Mouse (Mus musculus) kidney, postnatal 10 days (tissue): ENCODE measurements around the gene Sbno2.
A peak's percentile ranks its signal among the peaks of the same experiment; 100 is the strongest.

ENCODE experiments used
- DNase-seq: peaks from one replicate; pipeline ENCODE4 v3.0.0; 2021; ENCODE audit warnings: mixed read lengths

Sbno2 gene

DNA sequence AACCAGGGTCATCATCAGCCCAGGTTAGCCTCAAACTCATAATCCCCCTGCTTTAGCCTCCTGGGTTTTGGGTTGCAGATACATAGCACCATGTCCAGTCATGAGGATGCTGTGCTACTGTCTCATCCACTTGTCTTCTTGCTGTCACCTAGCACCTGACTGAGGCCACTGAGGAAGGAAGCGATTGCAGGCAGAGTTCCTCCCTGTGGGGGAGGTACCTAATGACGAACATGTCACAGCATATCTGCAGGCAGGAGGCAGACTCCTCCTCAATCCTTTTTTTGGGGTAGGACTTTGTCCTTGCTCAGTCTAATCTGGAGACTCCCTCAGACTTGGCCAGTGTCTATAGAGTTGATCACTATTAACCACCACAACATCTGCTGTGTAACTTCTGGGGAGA, 16.3 kb upstream of the Sbno2 start:
- DNase-seq = no peak

DNA sequence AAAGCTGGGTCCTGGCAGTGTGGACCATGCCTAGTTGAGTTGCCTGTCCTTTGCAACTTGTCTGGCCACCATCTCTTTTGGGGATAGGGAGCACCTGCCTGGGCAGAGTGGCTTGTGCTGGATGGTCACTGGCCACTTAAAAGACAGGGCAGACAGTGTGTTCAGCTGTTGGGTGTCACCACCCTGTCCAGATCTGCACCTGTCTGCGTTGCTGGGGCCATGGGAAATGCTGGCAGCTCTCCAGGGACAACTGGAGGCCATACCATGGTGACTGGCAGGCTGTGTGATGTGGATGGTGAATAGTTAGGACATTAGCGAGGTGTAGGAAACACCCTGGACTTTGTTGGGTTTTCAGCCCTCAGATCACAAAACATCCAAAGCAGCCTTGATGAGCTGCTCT, 14.8 kb upstream of the Sbno2 start:
- DNase-seq = no peak

DNA sequence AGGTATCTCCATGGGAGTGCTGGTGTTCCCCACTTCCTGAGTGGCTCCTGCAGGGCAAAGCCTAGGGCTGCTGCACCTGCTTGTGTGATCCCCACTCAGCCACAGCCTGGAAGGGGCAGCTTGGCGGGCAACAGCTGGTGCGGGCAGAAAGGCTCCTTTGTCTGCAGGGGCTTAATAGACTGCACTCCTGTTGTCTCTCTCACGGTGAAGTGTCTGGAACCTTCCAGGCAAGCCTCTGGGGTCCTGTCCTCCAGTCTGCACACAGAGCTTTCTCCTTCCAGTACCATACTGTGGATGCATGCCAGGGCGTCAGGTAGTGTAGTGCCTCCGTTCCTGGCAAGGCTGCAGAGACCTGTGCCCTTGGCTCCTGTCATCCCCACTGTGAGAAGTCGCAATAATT, 13.2 kb upstream of the Sbno2 start:
- no peak for DNase-seq

DNA sequence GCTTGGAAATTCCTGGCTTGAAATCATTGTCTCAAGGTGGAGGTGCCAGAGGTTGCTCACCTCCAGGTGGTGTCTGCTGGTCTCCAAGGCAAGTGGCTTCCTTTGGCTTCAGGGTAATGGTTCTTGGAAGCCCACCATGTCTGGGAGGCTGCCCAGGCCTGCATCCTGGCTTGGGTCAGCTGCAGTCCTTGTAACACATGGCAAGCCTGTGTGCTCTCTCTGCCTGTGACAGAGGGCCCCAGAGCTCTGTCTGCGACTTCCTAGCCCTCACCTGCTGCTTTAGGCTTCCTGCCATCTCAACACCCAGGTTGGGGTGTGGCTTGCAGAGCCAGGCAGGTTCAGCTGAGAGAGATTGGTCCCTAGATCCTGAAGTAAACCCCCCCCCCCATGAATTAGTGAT, 12.4 kb upstream of the Sbno2 start:
- DNase-seq = no peak

DNA sequence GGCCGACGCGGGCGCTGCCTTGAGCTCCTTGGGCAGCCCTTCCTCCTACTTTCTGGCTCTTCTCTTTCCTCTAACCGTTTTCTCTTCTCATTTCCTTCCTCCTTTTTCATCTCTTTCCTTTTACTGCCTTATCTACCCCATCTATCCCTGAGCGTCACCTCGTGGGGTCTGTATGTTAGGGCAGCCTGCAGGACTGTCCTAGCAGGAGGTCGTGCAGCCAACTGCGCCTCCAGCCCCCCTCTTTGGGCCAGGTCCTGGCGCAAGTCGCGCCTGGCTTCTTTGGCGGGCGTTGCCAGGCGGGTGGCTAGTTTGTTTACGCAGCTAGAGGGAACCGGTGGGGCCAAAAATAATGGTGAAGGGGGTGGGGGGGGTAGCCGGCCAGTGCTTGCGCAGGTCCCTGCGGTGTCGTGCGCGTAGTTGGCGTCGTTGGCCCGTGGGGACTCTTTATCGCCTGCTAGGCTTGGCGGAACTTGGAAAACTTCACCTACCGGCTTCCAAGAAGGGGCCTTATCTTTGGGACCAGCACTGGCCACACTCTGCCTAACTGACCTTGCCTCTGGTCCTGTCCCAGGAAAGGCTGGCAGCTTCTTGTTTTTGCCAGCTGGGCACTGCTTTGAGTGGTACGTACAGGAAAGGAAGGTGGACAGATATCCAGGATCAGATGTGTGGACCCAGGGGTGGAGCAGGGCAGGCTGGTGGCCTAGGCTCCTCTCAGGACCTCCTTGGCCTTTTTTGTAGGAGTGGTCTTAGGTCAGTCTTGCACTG, 11.7 kb upstream of the Sbno2 start:
- DNase-seq = peak; percentile 63

DNA sequence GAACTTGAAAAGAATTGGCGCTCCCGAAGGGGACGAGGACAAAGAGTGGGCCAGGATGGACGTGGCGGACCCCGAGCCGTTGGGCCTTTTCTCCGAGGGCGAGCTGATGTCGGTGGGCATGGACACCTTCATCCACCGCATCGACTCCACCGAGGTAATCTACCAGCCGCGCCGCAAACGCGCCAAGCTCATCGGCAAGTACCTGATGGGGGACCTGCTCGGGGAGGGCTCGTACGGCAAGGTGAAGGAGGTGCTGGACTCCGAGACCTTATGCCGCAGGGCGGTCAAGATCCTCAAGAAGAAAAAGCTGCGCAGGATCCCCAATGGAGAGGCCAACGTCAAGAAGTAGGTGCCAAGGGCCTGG, 11.2 kb upstream of the Sbno2 start:
- DNase-seq = peak; percentile 50

DNA sequence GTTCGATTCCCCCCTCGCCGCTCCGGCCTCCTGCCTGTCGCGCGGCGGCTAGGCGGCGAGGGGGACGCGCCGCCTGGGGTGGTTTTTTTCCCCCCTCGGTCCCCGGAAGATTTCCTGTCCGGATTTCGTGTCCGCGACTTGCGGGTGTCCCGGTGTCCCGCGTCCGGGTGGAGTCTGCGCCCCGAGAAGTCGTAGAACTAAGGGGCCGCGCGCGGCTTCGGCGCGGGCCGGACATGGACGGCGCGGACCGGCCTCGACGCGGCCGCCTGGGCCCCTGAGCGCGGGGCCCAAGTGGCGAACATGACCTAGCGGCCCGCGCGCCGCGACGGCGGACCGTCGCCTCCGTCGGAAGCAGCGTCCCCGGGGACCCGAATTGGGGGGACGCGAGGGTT, 10.6 kb upstream of the Sbno2 start:
- DNase-seq = no peak

DNA sequence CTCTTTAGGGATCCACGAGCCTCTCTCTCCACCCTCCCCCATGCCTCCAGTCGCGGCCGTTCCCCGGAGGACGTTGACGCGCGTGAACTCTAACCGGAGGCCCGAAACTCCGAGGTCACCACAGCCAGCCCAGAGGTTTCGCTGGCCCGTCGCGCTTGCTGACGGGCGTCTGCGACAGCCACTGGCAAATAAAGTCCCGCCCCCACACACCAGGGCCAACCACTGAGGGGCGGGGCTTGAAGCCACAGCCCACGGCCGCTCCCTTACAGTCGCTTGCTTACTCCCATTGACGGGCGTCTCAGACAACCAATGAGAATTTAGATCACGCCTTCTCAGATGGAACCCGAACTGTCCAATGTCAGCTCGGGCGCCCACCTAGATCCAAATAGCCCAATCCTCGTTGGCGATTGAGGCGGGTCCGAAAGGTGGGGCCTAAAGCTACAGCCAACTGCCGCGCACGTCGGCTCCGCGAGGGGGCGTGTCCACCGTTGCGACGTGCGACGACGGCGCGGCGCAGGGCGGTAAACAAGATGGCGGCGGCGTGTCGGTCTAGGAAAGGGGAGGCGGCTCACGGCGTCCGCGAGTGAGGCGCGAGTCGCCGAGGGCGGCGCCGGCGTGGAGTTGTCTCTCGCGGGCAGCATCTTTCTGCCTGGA, 10.0 kb upstream of the Sbno2 start, which contains the start of gene Stk11:
TSS of gene Stk11 (plus strand) at position 514 of the 654 bp plus-strand sequence.
- peak; percentile 100 for DNase-seq

DNA sequence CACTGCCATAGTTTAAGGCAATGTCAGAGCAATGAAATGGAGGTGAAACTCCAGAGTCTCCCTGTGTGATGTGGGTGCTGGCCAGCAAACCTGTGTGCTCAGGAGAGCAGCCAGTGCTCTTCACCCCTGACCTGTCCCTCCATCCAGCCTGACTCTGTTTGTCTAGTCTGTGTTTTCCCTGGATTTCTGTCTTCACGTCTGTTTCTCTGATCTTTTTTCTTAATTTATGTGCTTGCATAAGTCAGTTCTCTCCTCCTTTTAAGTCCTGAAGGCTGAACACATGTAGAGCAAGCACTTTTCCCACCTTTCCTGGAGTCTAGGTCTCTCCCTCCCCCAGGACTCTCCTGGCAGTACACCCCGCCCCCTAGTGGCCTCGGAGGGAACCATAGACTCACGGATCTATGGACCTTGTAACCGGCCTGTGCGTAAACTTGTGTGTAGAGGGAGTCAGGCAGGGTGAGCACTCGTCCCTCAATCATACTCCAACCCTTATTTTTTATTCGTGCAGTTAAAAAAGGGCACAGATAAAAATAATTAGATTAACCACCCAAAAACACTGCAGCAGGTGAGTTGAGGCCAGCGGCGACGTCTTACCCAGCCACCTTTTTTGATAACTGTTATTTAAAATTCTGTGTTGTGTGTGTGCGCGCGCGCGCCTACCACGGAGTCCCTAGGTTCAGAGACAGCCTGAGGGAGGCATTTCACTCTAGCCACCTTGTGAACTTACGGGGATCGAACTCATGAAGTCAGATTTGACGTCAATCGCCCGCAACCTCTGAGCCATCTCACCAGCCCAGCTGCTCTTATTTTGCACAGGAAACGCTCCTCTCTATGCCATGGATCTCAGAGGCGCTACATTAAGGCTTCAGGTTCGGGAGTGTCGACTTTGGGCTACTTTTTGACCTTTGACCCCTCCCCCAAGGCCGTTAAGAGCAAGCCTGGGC, 9.2 kb upstream of the Sbno2 start:
- peak; percentile 97 for DNase-seq

DNA sequence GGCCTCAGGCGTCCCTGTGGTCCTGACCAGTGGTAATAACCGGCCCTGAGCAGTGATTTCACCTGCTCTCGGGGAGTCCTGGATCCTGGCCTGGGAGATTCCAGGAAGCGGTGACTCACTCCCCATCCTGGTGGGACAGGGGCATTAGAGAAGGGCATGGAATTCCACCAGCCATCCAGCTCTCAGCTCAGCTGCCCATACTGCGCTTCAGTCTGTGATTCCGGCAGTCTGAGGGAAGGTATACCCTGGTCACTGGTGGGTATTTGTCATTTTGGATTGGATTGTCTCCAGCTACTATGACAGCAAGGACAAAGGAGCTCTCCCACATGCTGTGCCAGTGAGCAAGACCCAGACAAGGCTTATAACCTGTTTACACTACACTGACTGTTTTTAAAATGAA, 2.3 kb upstream of the Sbno2 start:
- peak; percentile 54 for DNase-seq

DNA sequence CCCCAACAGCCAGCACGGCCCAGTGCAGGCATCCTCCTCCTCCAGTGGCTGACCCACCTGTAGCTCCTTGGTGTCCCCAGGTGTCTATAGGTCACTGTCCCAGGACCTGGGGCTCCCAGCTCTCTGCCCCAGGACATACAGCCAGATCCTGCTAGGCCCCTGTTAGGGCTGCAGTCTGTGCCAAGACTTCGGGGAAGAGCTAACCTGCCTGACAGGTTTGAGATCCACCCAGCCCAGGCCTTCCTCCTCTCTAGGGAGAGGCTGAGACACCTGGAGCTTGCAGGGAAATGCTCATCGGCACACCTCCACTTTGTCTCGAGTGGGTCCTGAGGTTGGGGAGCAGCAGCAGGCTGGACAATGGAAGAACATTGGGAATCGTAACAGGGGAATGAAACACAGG, 555 bp upstream of the Sbno2 start:
- no peak for DNase-seq

DNA sequence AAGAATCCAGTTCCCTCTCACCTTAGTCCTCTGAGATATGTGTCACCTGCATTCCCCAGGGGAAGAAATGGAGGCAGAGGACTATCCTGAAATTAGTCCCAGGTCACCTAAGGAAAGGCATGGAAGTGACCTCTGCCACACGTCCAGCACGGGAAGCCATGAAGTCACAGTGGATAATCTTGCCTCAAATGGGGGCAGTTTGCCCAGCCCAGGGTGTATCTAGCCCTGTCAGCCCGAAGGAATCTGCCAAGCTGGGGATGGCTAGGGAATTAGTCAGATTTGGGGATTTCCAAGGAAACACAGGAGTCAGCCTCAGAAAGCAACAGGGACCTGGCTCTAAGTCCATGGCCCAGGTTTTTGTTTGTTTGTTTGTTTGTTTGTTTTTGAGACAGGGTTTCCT, 1.2 kb downstream of the Sbno2 start:
- no peak for DNase-seq

DNA sequence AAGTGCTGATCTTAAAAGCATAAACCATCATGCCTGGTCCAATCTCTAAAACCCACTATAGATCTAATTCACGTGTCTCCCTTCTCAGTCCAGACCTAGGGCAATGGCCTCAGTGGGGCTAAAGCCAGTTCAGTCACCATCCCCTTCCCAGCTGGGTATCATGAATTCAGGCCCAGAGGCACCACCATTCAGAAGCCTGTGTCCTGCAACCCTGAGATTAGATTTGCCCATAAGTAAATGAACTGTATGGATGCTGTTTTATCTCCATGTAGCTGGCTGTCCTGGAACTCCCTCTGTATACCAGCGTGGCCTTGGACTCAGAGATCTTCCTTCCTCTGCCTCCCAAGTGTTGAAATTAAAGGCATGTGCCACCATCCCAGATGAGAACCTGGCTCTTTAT, 2.3 kb downstream of the Sbno2 start:
- no peak for DNase-seq

DNA sequence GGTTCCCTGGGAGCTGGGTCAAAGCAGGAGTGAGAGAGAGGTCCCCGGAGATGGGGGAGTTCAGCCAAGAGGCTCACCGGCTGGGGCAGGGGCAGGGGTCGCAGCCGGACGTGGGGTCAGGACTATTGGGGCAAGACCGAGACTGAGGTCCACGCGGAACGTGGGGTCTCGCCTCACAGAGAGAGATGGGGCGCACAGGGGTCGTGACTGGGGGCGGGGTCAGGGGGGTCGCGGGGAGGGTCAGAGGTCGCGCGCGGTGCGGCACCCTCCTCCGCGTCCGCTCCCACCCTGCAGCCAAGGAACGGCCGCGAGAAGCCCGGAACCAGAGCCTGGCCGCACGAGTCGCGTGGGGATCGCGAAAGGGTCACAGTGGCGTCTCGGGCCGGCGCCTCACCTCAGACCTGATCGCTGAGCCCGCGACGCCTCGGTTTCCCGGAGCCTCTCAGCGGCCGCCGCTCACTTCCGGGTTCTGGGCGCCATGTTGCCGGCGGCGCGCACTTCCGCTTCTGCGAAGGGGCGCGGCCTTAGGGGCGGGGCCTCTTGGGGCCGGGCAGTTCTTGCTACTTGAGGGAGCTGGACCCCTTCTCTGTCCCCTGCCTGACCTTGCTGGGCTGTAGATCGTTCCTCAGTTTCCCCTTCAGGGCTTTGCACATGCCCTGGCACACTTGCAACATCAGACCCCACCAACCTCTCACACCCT, 3.0 kb downstream of the Sbno2 start:
- peak; percentile 95 for DNase-seq

DNA sequence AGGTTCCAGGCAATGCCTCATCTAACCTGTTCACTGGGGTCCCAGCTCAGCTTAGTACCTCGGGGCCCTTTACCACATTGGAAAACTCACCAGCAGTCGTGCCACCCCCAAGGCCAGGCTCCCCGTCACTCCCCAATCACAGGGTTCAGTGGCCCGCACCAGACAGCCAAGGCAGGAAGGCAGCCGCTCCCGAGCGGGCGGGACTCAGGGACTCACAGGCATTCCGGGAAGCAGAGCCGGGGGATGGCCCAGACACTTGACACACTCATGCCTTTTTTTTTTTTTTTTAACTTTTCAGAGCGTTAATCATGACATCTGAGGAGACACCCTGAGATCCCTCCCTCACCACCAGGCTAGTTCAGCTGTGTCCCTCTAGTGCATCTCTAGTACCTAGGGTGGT, 4.4 kb downstream of the Sbno2 start:
- DNase-seq = peak; percentile 70

DNA sequence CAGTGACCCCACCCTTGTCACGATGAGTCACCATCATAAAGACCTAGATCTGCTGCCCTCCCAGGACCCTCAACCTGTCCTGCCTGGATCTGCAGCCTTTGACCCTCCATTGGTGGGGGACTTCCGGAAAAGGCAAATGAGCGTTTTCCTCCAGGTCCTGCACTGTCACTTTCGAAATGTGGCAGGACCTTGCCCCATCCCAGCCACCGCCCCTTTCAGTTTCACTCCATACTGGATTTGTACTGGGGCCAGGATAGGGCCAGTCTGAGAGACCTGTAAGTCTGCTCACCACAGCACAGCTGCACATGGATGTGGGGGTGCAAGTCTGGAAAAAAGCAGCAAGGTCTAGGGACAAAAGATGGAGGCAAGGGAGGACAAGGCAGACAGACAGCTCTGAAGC, 6.7 kb downstream of the Sbno2 start:
- DNase-seq = peak; percentile 27

DNA sequence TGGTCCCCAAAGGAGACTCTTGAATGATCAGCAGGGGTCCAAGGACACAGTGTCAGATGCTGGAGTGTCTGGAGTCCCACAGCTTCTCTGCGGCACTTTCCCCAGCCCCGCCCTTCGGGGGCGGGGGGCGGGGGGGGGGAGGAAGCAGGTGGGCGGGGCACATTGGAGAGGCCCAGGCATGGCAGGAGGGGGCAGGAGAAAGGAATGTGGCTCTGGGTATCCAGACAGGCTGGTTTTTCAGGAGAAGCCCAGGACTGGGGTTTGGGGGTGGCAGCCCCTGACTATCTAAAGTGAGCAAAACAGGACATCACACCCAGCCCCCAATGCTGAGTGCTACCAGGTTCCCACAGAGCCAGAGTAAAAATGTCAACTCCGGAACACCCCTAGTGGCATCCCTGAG, 8.1 kb downstream of the Sbno2 start:
- peak; percentile 57 for DNase-seq

DNA sequence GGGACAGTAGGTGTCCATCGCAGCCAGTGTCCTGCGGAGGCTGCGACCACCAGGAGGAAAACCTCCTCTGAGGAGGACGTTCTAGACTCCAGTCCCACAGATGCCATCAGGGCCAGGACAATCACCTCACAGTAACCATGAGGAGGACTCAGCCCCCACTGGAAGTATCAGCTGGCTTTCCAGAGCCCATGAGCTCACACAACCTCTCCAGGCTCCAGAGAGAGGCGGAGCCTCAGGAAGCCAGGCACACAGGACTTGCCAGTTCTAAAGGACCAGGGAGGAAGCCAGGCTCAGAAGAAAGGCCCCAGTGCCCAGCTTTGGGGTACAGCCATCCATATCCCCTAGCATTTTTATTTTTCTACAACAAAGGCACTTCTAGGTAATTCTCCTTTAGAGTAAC, 9.8 kb downstream of the Sbno2 start:
- no peak for DNase-seq

DNA sequence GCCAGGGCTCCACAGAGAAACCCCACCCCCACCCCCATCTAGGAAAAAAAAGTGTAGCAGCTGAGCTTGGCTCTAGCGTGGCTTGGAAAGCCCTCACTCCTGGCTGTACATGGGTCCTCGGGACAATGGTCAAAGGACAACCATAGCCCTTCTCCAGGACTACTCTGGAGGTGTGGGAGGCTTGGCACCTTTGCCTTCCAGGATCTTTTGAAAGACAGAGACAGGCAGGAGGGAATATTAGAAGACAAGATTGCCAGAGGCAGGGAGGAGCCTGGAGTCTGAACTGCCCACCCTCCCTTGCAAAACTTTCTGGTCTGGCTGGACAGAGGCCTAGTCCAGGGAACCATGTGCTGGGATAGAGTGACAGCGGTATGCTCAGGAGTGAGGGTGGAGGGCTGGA, 10.7 kb downstream of the Sbno2 start:
- DNase-seq = peak; percentile 31

DNA sequence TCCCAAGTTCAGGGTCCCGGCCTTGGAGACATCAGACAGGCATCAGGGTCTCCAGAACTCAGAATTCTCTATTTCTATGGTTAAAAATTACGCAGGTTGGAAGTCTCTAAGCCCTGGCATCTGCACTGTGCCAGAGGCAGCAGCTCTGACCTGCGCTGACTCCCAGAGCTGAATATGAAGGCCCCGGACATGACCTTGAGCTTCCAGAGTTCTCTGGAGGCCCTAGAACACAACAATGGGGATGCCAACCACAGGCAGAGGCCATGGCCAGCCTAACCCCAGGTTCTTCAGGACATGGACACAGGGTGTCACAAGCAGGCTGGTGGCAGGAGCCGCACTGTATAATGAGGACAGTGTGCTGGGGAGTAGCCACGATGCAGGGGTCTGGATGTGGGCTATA, 11.3 kb downstream of the Sbno2 start:
- DNase-seq = peak; percentile 12

DNA sequence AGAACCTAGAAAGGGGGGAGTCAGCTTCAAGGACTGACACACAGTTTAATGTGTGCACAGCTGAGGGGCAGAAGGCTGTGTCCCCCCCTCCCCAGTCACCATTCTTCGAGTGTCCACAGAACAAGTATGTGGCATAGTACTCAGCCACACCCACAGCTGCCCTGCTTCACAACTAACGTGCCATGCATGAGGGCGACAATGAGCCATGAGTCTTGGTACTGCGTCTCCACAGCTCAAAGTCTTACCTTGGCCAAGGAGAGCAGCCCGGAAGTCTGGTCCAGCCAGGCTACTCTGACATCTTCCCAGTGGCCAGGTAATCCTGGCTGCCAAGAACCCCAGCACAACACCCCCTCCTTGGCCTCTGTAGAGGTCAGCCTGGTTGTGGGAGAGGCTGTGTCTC, 12.7 kb downstream of the Sbno2 start:
- no peak for DNase-seq

DNA sequence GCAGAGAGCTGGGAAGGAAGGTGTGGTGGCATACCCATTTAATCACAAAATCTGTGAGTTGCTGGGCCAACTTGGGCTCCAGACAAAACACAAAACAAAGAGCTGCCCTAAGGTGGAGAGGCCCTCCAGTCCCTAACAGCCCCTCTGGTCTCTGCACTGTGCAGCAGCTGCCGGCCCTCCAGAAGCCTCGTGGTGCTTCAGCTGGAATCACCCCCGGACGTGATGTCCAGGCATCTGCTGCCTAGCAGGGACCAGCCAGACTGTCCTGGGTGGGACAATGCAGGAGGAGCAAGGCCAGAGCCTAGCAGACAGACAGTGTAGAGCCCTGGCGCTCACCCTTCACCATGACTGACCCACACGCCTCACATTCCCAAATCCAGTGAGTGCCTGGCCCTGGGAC, 13.8 kb downstream of the Sbno2 start:
- DNase-seq = no peak

DNA sequence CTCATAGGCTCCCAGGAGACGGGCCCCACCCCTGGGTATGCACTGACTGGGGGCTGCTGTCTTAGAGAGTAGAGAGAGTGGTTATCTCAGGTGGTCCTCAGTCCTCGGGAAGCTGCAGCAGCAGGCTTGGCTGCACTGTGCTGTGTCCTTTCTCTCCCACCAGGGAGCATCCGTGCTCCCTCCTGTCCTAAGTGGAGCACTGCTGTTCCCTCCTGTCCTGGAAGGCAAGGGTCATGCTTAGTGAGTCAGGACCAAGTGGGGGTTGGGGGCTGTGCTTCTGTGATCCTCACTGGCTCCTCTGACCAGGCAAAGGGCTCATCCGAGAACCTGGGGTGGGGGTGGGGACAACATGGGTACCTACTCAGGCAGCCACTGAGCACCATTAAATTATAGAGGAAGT, 16.2 kb downstream of the Sbno2 start:
- peak; percentile 49 for DNase-seq
